Mouse (Mus musculus): ENCODE results near the gene Gas6. TPM values are rescaled to one million over a fixed set of nuclear protein-coding genes. Genes with fewer than 3 reads are reported as not detected.

Gene Gas6
- polyA plus RNA-seq, 1 experiment from 2014 or later = 18.7 TPM

DNA sequence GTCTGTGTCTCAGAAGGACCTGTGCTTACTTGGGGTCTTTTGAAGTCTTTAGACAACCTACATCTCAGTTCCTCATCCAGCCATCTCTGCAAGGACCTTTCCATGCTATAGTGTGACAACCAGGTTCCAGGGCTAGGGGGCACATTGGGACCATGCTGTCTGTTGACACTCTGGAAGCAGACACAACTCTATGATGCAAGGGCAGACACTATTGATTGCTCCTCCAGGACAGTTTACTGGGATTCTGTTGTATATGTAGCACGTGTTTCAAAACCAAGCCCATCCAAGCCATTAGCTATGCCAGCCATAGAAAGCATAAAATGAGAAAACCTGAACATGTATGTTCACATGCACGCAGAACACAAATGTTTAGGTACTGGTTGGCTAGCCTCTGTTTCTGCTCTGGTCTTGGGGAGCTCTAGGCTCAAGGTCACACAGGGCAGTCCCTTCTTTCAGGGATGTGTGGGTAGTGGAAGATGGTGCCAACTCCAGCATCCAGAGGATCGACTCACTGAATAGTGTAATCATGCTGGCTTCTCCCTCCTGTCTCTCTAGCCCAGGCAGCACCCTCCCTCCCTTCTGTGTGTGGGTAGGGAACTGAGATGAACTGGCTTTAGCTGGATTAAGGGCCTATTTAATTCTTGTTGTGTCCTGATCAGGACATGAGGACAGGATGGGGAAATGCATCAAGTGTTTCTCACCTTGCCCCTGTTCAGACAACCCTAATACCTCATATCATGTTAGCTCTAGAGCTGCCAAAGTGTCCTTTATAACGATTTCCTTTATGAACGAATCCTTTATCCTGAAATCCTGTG is 19.5 kb upstream of the Gas6 start:
- Histone ChIP-seq H3K27me3 (ENCODE audit: control insufficient read depth, insufficient read depth, low read length) (no peaks in the 10 kb centered on the region), H3K4me1 (ENCODE audit: control insufficient read depth, insufficient read depth, low read length) (no peaks in the 10 kb centered on the region), H3K4me2 (replicated peaks; ENCODE audit: low read depth, low read length) (no peak overlapping the region), H3K4me3 (ENCODE audit: low read length) (no peak overlapping the region), H3K27ac (ENCODE audit: low read depth, low read length) (no peak overlapping the region), H3K36me3 (ENCODE audit: control insufficient read depth, insufficient read depth, low read length) (no peaks in the 10 kb centered on the region), H3K9me3 (ENCODE audit: control insufficient read depth, low read length) (no peaks in the 10 kb centered on the region), H3K9ac (ENCODE audit: low read depth, low read length) (no peak overlapping the region)
- 88% methylated on average over 5 of the region's 5 CpGs for WGBS
- ATAC-seq (ENCODE audit: low FRiP score, low TSS enrichment) = no peak

DNA sequence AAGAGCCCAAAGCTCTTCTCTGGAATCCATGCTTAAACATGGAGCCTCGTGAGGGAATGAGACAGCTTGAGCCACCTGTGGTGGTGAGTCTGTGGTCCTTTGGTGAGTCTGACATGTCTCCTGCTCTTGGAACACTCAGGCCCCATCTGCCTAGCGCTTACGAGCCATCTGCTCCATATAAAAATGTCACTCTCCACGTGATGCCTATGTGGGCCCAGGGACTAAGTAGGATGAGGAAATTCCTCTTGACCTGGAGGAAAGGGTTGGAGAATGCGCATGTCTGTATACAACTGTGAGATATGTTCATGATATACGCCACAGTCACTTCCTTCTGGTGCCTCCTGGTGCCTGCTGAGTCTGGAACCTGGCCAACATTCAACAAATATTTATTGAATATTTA is 18.4 kb upstream of the Gas6 start:
- Histone ChIP-seq H3K4me3 (ENCODE audit: low read length) (no peak overlapping the region), H3K4me1 (ENCODE audit: control insufficient read depth, insufficient read depth, low read length) (no peaks in the 10 kb centered on the region), H3K9ac (ENCODE audit: low read depth, low read length) (no peak overlapping the region), H3K9me3 (ENCODE audit: control insufficient read depth, low read length) (no peaks in the 10 kb centered on the region), H3K4me2 (replicated peaks; ENCODE audit: low read depth, low read length) (no peak overlapping the region), H3K36me3 (ENCODE audit: control insufficient read depth, insufficient read depth, low read length) (no peaks in the 10 kb centered on the region), H3K27me3 (ENCODE audit: control insufficient read depth, insufficient read depth, low read length) (no peaks in the 10 kb centered on the region), H3K27ac (ENCODE audit: low read depth, low read length) (no peak overlapping the region)
- ATAC-seq (ENCODE audit: low FRiP score, low TSS enrichment) = no peak
- WGBS = 69% methylated on average over 6 of the region's 6 CpGs

DNA sequence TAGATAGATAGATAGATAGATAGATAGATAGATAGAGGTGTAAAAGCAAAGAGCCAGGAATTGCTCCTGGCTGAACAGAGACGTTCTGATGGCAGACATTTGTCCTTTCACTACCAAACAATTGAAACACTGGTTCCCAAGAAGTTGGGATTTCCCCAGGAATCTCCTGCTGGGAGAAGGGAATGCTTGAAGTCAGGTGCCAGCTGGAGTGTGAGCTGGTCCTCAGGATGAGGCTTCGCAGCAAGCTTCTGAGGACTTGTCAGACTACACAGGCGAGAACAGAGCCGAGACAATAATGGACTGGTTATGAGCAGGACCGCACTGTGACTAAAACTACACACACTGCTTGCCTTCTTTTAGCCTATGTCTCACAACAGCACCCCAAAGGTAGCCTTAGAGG is 17.7 kb upstream of the Gas6 start:
- Histone ChIP-seq H3K4me1 (ENCODE audit: control insufficient read depth, insufficient read depth, low read length) (no peaks in the 10 kb centered on the region), H3K36me3 (ENCODE audit: control insufficient read depth, insufficient read depth, low read length) (no peaks in the 10 kb centered on the region), H3K4me2 (replicated peaks; ENCODE audit: low read depth, low read length) (no peak overlapping the region), H3K27ac (ENCODE audit: low read depth, low read length) (no peak overlapping the region), H3K4me3 (ENCODE audit: low read length) (no peak overlapping the region), H3K9me3 (ENCODE audit: control insufficient read depth, low read length) (no peaks in the 10 kb centered on the region), H3K27me3 (ENCODE audit: control insufficient read depth, insufficient read depth, low read length) (no peaks in the 10 kb centered on the region), H3K9ac (ENCODE audit: low read depth, low read length) (no peak overlapping the region)
- no peak for ATAC-seq (ENCODE audit: low FRiP score, low TSS enrichment)
- WGBS = 85% methylated on average over 5 of the region's 5 CpGs

DNA sequence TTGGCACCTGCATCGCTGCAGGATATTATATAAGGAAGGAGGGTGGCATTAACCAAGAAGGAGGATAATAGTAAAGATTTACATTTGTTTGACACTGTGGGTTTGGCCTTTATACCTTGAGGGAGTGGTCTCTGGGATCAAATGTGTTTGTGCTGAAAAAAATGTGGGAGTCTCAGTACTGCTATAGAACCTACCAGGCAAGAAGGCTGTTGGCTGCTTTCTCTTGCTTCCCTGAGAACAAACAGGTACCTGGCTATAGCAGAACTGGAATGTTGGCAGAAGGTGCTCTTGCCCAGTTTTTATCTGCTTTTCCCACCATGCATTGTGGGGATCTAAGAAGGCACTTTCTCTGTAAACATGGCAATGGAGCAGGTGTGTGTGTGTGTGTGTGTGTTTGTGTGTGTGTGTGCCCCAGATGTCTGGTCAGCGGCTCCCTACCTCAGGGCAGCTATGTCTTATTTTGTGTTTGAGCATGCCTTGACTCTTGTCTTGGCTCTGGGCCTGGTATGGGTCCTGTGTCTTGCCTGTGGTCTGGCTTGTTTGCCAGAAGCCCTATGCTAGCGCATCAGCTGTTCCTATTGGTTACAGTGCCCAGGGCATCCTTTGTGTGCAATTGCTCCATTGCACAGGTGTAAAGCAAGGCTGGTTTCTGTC is 13.1 kb upstream of the Gas6 start:
- Histone ChIP-seq H3K4me3 (ENCODE audit: low read length) (no peak overlapping the region), H3K27ac (ENCODE audit: low read depth, low read length) (no peak overlapping the region), H3K4me1 (ENCODE audit: control insufficient read depth, insufficient read depth, low read length) (no peaks in the 10 kb centered on the region), H3K4me2 (replicated peaks; ENCODE audit: low read depth, low read length) (no peak overlapping the region), H3K9me3 (ENCODE audit: control insufficient read depth, low read length) (no peaks in the 10 kb centered on the region), H3K27me3 (ENCODE audit: control insufficient read depth, insufficient read depth, low read length) (no peaks in the 10 kb centered on the region), H3K36me3 (ENCODE audit: control insufficient read depth, insufficient read depth, low read length) (no peaks in the 10 kb centered on the region), H3K9ac (ENCODE audit: low read depth, low read length) (no peak overlapping the region)
- no peak for ATAC-seq (ENCODE audit: low FRiP score, low TSS enrichment)
- 70% methylated on average over 3 of the region's 3 CpGs for WGBS

DNA sequence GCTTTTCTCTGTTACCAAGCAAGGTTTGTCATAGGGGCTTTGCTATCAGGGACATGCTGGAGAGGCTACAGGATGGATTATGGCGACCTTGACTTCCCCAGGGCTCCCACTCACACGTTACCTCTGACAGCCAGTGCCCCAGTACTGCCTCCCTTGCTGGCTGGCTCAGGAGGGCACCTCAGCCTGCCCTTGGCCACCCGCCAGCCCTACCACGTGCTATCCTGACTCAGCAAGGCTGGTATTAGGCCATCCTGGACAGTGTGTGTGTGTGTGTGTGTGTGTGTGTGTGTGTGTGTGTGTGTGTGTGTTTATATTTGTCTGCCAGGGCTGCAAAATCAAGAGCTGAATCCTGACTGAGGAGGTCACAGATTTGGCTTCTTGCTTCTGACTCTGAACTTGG is 12.6 kb upstream of the Gas6 start:
- H3K27ac ChIP-seq (ENCODE audit: low read depth, low read length) = no peak overlapping the region
- no peak overlapping the region for H3K9ac ChIP-seq (ENCODE audit: low read depth, low read length)
- no peak for ATAC-seq (ENCODE audit: low FRiP score, low TSS enrichment)
- H3K4me3 ChIP-seq (ENCODE audit: low read length) = no peak overlapping the region
- H3K4me1 ChIP-seq (ENCODE audit: control insufficient read depth, insufficient read depth, low read length) = no peaks in the 10 kb centered on the region
- H3K9me3 ChIP-seq (ENCODE audit: control insufficient read depth, low read length) = no peaks in the 10 kb centered on the region
- no peaks in the 10 kb centered on the region for H3K36me3 ChIP-seq (ENCODE audit: control insufficient read depth, insufficient read depth, low read length)
- H3K4me2 ChIP-seq (replicated peaks; ENCODE audit: low read depth, low read length) = no peak overlapping the region
- 43% methylated on average over 4 of the region's 4 CpGs for whole genome bisulfite sequencing
- H3K27me3 ChIP-seq (ENCODE audit: control insufficient read depth, insufficient read depth, low read length) = no peaks in the 10 kb centered on the region

DNA sequence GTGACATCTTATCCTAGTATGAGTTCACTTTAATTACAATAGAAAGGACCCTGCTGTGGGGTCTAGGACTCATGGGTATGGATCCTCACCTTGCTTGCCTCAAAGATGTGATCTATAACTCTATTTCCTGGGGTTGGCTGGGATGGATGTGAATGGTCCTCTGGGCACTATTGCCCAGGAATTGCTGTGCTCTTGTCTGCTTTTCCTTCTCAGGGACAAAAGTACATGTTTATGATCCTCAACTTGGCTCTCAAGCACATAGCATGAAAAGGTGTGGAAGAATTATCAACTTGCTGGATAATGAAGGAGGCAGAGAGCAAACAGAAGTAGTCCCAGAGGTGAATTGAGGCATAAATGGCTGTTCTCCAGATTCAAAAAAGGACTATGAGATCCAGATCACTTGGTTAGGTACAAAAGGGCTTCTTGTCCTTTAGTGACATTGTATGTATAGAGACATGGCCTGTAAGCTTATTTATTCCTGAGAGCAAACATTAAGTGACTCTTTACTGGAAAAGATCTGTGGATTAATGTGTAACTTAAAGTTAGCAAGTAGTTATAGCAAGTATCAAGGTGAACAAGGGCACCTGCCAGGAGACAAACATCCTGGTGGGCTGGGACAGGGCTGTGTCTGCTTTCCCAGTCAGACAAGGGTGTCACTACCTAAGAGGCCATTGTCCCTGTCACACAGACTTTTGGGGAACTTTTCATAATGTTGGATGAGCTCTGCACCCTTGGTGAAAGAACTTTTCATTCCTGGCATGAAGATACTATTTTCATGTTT is 10.8 kb upstream of the Gas6 start:
- no peak for ATAC-seq (ENCODE audit: low FRiP score, low TSS enrichment)
- no peak overlapping the region for H3K4me2 ChIP-seq (replicated peaks; ENCODE audit: low read depth, low read length)
- no peak overlapping the region for H3K27ac ChIP-seq (ENCODE audit: low read depth, low read length)
- H3K27me3 ChIP-seq (ENCODE audit: control insufficient read depth, insufficient read depth, low read length) = no peaks in the 10 kb centered on the region
- H3K9ac ChIP-seq (ENCODE audit: low read depth, low read length) = no peak overlapping the region
- H3K4me1 ChIP-seq (ENCODE audit: control insufficient read depth, insufficient read depth, low read length) = no peaks in the 10 kb centered on the region
- no peak overlapping the region for H3K4me3 ChIP-seq (ENCODE audit: low read length)
- H3K36me3 ChIP-seq (ENCODE audit: control insufficient read depth, insufficient read depth, low read length) = no peaks in the 10 kb centered on the region
- H3K9me3 ChIP-seq (ENCODE audit: control insufficient read depth, low read length) = no peaks in the 10 kb centered on the region

DNA sequence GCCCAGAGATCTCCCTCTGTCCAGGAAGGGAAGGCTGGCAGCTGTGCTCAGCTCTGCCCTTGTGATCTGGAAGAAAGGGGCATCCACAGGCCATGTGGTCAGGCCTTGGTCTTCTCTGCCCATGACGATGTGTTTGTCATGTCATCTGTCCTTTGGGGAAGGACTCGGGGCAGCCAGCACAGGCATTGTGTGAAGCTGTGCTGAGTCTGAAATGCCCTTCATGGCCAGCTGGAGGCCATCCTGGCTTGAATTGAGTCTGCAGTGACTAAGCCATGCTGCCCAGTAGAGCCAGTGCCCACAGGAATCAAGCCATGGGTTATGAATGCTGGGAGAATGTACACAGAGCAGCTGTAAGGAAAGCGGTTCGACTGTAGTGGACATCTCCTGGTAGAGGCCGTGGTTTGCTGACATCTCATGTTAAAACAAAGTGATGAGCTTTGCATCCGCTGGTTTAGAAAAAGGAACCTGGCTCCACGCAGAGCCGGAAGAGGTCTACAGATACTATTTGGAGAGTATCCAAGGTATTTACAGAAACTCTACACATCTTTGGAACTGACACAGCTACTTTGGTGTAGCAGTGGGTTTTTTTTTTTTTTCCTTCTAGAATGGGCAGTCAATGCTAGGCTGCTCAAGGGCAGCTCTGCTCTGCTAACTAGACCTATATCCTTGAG is 9.8 kb upstream of the Gas6 start:
- ATAC-seq (ENCODE audit: low FRiP score, low TSS enrichment) = no peak
- H3K4me2 ChIP-seq (replicated peaks; ENCODE audit: low read depth, low read length) = no peak overlapping the region
- no peak overlapping the region for H3K9ac ChIP-seq (ENCODE audit: low read depth, low read length)
- no peaks in the 10 kb centered on the region for H3K4me1 ChIP-seq (ENCODE audit: control insufficient read depth, insufficient read depth, low read length)
- H3K27ac ChIP-seq (ENCODE audit: low read depth, low read length) = no peak overlapping the region
- no peaks in the 10 kb centered on the region for H3K9me3 ChIP-seq (ENCODE audit: control insufficient read depth, low read length)
- no peak overlapping the region for H3K4me3 ChIP-seq (ENCODE audit: low read length)
- no peaks in the 10 kb centered on the region for H3K27me3 ChIP-seq (ENCODE audit: control insufficient read depth, insufficient read depth, low read length)
- H3K36me3 ChIP-seq (ENCODE audit: control insufficient read depth, insufficient read depth, low read length) = no peaks in the 10 kb centered on the region
- WGBS = 86% methylated on average over 8 of the region's 8 CpGs

DNA sequence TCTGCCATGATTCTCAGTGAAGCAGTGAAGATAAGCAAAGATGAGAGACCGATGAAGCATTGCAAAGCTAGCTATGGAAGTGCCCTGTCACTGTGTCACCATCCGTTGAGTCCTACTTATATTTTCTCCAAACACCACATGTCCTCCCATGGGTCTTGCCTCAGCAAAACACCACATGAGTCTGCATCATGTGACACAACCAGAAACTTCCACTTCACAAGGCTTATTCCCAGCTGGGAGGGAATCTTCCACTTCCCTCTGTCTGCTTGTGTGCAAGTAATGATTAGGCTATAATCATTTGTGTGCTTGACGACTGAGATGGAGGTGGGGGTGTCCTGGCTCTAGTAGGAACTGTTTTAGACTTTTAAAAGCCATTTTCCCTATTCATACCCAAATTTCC is 6.9 kb upstream of the Gas6 start:
- H3K4me1 ChIP-seq (ENCODE audit: control insufficient read depth, insufficient read depth, low read length) = no peaks in the 10 kb centered on the region
- no peak overlapping the region for H3K4me3 ChIP-seq (ENCODE audit: low read length)
- H3K27me3 ChIP-seq (ENCODE audit: control insufficient read depth, insufficient read depth, low read length) = no peaks in the 10 kb centered on the region
- WGBS = 82% methylated on average over 3 of the region's 3 CpGs
- no peak overlapping the region for H3K4me2 ChIP-seq (replicated peaks; ENCODE audit: low read depth, low read length)
- no peak for ATAC-seq (ENCODE audit: low FRiP score, low TSS enrichment)
- H3K9me3 ChIP-seq (ENCODE audit: control insufficient read depth, low read length) = no peaks in the 10 kb centered on the region
- no peak overlapping the region for H3K9ac ChIP-seq (ENCODE audit: low read depth, low read length)
- no peaks in the 10 kb centered on the region for H3K36me3 ChIP-seq (ENCODE audit: control insufficient read depth, insufficient read depth, low read length)
- no peak overlapping the region for H3K27ac ChIP-seq (ENCODE audit: low read depth, low read length)

All from kidney, embryonic 14.5 days (tissue).